Mouse (Mus musculus): ENCODE data around the gene Spn. TPM values are rescaled to one million over a fixed set of nuclear protein-coding genes. Genes with fewer than 3 reads are reported as not detected.

Gene Spn
- polyA plus RNA-seq, 2 experiments = 7.9 to 10.8 TPM

DNA sequence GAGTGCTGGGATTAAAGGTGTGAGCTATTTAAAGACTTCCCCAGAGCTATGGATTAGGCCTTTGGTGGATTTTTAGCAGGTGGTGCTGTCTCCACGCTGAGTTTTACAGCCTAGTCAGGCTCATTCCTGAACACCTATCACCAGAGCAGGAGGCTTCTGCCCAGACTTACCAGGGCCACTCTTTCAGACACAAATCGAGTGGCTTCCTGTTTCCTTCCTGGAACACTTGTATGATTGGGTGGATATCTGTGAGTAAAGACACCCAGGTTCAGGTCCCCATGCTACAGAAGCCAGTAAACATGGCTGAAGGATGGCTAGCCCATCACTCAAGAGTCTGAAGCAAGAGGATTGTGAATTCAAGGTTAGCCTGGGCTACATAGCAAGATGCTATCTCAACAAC is 54.6 kb downstream of the Spn start:
- H3K4me1 ChIP-seq (replicated peaks; ENCODE audit: control insufficient read depth in 2 of 2, insufficient read depth in 2 of 2, low read length in 1 of 2) = peaks cover 4 to 35% of the 10 kb centered on the region in 2 experiments; a peak in 3 of 4 replicates
- TF ChIP-seq CTCF (IDR thresholded peaks at IDR 0.05; ENCODE audit: low read depth) = no peak
- no peak for TF ChIP-seq EP300 (IDR thresholded peaks at IDR 0.05; ENCODE audit: low read depth)
- H3K36me3 ChIP-seq (replicated peaks; ENCODE audit: control insufficient read depth, insufficient read depth, low read depth) = no peaks in the 10 kb centered on the region
- 15% methylated on average over 2 of the region's 2 CpGs for WGBS (ENCODE audit: insufficient replicate concordance)
- no peak overlapping the region for H3K27ac ChIP-seq
- H3K9me3 ChIP-seq (ENCODE audit: control insufficient read depth, low read length) = no peaks in the 10 kb centered on the region
- no peak overlapping the region for H3K4me3 ChIP-seq (ENCODE audit: insufficient read depth in 1 of 2, low read depth in 2 of 2, low read length in 2 of 2)
- H3K9ac ChIP-seq (replicated peaks) = no peak overlapping the region; the same call in 1 of the 2 replicates
- H3K27me3 ChIP-seq (ENCODE audit: control insufficient read depth, insufficient read depth, low read length) = no peaks in the 10 kb centered on the region
- no peak overlapping the region for H3K4me2 ChIP-seq (ENCODE audit: low read depth)
- ATAC-seq (ENCODE audit: insufficient read depth) (no peak), DNase-seq (ENCODE audit: low read depth in 3 of 3, low spot score in 3 of 3) (no peak)

DNA sequence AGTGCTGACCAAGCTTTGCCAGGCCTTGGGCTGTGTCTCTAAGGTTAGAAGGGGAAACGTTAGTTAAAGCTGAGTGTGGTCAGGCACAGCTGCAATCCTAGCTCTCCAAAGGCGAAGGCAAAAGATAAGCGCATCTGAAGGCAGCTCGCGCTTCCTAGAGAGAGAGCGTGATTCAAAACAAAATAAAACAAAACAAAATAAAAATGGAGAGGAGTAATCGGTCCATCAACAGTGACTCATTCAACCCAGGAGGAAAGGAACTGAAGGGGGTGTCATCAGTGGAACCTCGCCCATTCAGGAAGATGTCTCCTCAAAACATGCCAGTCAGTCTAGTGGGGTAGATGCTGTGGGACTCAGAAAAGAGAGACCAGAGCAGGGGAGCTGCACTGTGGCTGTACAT is 55.4 kb downstream of the Spn start:
- Histone ChIP-seq H3K4me1 (replicated peaks; ENCODE audit: control insufficient read depth in 2 of 2, insufficient read depth in 2 of 2, low read length in 1 of 2) (peaks cover 1 to 30% of the 10 kb centered on the region in 2 experiments; a peak in 3 of 4 replicates), H3K27ac (no peak overlapping the region), H3K9me3 (ENCODE audit: control insufficient read depth, low read length) (no peaks in the 10 kb centered on the region), H3K4me2 (ENCODE audit: low read depth) (no peak overlapping the region), H3K36me3 (replicated peaks; ENCODE audit: control insufficient read depth, insufficient read depth, low read depth) (no peaks in the 10 kb centered on the region), H3K27me3 (ENCODE audit: control insufficient read depth, insufficient read depth, low read length) (no peaks in the 10 kb centered on the region), H3K4me3 (ENCODE audit: insufficient read depth in 1 of 2, low read depth in 2 of 2, low read length in 2 of 2) (no peak overlapping the region), H3K9ac (replicated peaks) (no peak overlapping the region)
- ATAC-seq (ENCODE audit: insufficient read depth) (no peak), DNase-seq (ENCODE audit: low read depth in 3 of 3, low spot score in 3 of 3) (no peak)
- no peak for TF ChIP-seq EP300 (IDR thresholded peaks at IDR 0.05; ENCODE audit: low read depth)
- TF ChIP-seq CTCF (IDR thresholded peaks at IDR 0.05; ENCODE audit: low read depth) = no peak
- WGBS (ENCODE audit: insufficient replicate concordance) = 40% methylated on average over 8 of the region's 8 CpGs

Other genes starting within 250 kb of the Spn start
- gene Tmem219, start 214.9 kb downstream of the Spn start, polyA plus RNA-seq (2012; rRNA removed) = 10.8 and 15.3 TPM in 2 replicates
- gene Tmem219, start 214.9 kb downstream of the Spn start, polyA plus RNA-seq (2014; fragmentation: Nextera tagmentation; extraction: Ambion mirVana) = 15.7 and 17.1 TPM in 2 replicates
- 4.0 and 4.3 TPM in 2 replicates for gene Kctd13, start 208.9 kb downstream of the Spn start, polyA plus RNA-seq (2012; rRNA removed)
- 3.0 and 4.8 TPM in 2 replicates for gene Kctd13, start 208.9 kb downstream of the Spn start, polyA plus RNA-seq (2014; fragmentation: Nextera tagmentation; extraction: Ambion mirVana)
- gene Asphd1, start 188.2 kb downstream of the Spn start, polyA plus RNA-seq (2012; rRNA removed) = 0.04 TPM in 1 of 2 replicates, not detected in the other
- not detected in 2 replicates for gene Asphd1, start 188.2 kb downstream of the Spn start, polyA plus RNA-seq (2014; fragmentation: Nextera tagmentation; extraction: Ambion mirVana)
- gene Sez6l2, start 187.3 kb downstream of the Spn start, polyA plus RNA-seq (2012; rRNA removed) = 0.19 and 0.40 TPM in 2 replicates
- not detected in 2 replicates for gene Sez6l2, start 187.3 kb downstream of the Spn start, polyA plus RNA-seq (2014; fragmentation: Nextera tagmentation; extraction: Ambion mirVana)
- gene Cdipt, start 161.9 kb downstream of the Spn start, polyA plus RNA-seq (2012; rRNA removed) = 36.4 and 45.9 TPM in 2 replicates
- gene Cdipt, start 161.9 kb downstream of the Spn start, polyA plus RNA-seq (2014; fragmentation: Nextera tagmentation; extraction: Ambion mirVana) = 32.6 and 34.3 TPM in 2 replicates
- gene Cdiptos, start 161.7 kb downstream of the Spn start, polyA plus RNA-seq (2012; rRNA removed) = 0.18 and 0.52 TPM in 2 replicates
- 0.20 and 0.64 TPM in 2 replicates for gene Cdiptos, start 161.7 kb downstream of the Spn start, polyA plus RNA-seq (2014; fragmentation: Nextera tagmentation; extraction: Ambion mirVana)
- gene Mvp, start 123.2 kb downstream of the Spn start, polyA plus RNA-seq (2012; rRNA removed) = 3.8 and 4.5 TPM in 2 replicates
- 5.5 and 5.6 TPM in 2 replicates for gene Mvp, start 123.2 kb downstream of the Spn start, polyA plus RNA-seq (2014; fragmentation: Nextera tagmentation; extraction: Ambion mirVana)
- gene Pagr1b, start 121.3 kb downstream of the Spn start, polyA plus RNA-seq (2012; rRNA removed) = 0.10 and 0.30 TPM in 2 replicates
- not detected in 2 replicates for gene Pagr1b, start 121.3 kb downstream of the Spn start, polyA plus RNA-seq (2014; fragmentation: Nextera tagmentation; extraction: Ambion mirVana)
- 8.0 and 15.2 TPM in 2 replicates for gene Pagr1a, start 120.5 kb downstream of the Spn start, polyA plus RNA-seq (2012; rRNA removed)
- 27.3 and 32.2 TPM in 2 replicates for gene Pagr1a, start 120.5 kb downstream of the Spn start, polyA plus RNA-seq (2014; fragmentation: Nextera tagmentation; extraction: Ambion mirVana)
- 7.5 and 15.7 TPM in 2 replicates for gene Gm42742, start 116.7 kb downstream of the Spn start, polyA plus RNA-seq (2012; rRNA removed)
- gene Gm42742, start 116.7 kb downstream of the Spn start, polyA plus RNA-seq (2014; fragmentation: Nextera tagmentation; extraction: Ambion mirVana) = 1.2 and 8.3 TPM in 2 replicates
- 0.08 and 0.55 TPM in 2 replicates for gene Prrt2, start 116.6 kb downstream of the Spn start, polyA plus RNA-seq (2012; rRNA removed)
- gene Prrt2, start 116.6 kb downstream of the Spn start, polyA plus RNA-seq (2014; fragmentation: Nextera tagmentation; extraction: Ambion mirVana) = 0.40 and 0.41 TPM in 2 replicates
- 91.4 and 97.5 TPM in 2 replicates for gene Maz, start 110.8 kb downstream of the Spn start, polyA plus RNA-seq (2012; rRNA removed)
- gene Maz, start 110.8 kb downstream of the Spn start, polyA plus RNA-seq (2014; fragmentation: Nextera tagmentation; extraction: Ambion mirVana) = 27.3 and 37.4 TPM in 2 replicates
- gene Kif22, start 95.4 kb downstream of the Spn start, polyA plus RNA-seq (2012; rRNA removed) = 43.8 and 60.1 TPM in 2 replicates
- gene Kif22, start 95.4 kb downstream of the Spn start, polyA plus RNA-seq (2014; fragmentation: Nextera tagmentation; extraction: Ambion mirVana) = 101 and 112 TPM in 2 replicates
- gene Zg16, start 50.5 kb downstream of the Spn start, polyA plus RNA-seq (2012; rRNA removed) = 0.08 and 0.11 TPM in 2 replicates
- not detected in 2 replicates for gene Zg16, start 50.5 kb downstream of the Spn start, polyA plus RNA-seq (2014; fragmentation: Nextera tagmentation; extraction: Ambion mirVana)
- gene AI467606, start 46.5 kb downstream of the Spn start, polyA plus RNA-seq (2012; rRNA removed) = 5.3 and 6.4 TPM in 2 replicates
- gene AI467606, start 46.5 kb downstream of the Spn start, polyA plus RNA-seq (2014; fragmentation: Nextera tagmentation; extraction: Ambion mirVana) = 7.6 and 8.5 TPM in 2 replicates
- 35.6 and 35.9 TPM in 2 replicates for gene Qprt, start 15.6 kb downstream of the Spn start, polyA plus RNA-seq (2012; rRNA removed)
- 48.6 and 49.2 TPM in 2 replicates for gene Qprt, start 15.6 kb downstream of the Spn start, polyA plus RNA-seq (2014; fragmentation: Nextera tagmentation; extraction: Ambion mirVana)
- gene Cd2bp2, start 58.2 kb upstream of the Spn start, polyA plus RNA-seq (2012; rRNA removed) = 17.6 and 27.6 TPM in 2 replicates
- 17.4 and 18.4 TPM in 2 replicates for gene Cd2bp2, start 58.2 kb upstream of the Spn start, polyA plus RNA-seq (2014; fragmentation: Nextera tagmentation; extraction: Ambion mirVana)
- gene Tbc1d10b, start 70.6 kb upstream of the Spn start, polyA plus RNA-seq (2012; rRNA removed) = 12.8 and 15.5 TPM in 2 replicates
- gene Tbc1d10b, start 70.6 kb upstream of the Spn start, polyA plus RNA-seq (2014; fragmentation: Nextera tagmentation; extraction: Ambion mirVana) = 10.9 and 13.2 TPM in 2 replicates
- 10.6 and 15.6 TPM in 2 replicates for gene Mylpf, start 71.1 kb upstream of the Spn start, polyA plus RNA-seq (2012; rRNA removed)
- 31.0 and 31.1 TPM in 2 replicates for gene Mylpf, start 71.1 kb upstream of the Spn start, polyA plus RNA-seq (2014; fragmentation: Nextera tagmentation; extraction: Ambion mirVana)
- 3.3 and 3.4 TPM in 2 replicates for gene Zfp553, start 95.2 kb upstream of the Spn start, polyA plus RNA-seq (2012; rRNA removed)
- 2.4 and 2.8 TPM in 2 replicates for gene Zfp553, start 95.2 kb upstream of the Spn start, polyA plus RNA-seq (2014; fragmentation: Nextera tagmentation; extraction: Ambion mirVana)
- gene Sept1, start 95.3 kb upstream of the Spn start, polyA plus RNA-seq (2012; rRNA removed) = 10.3 and 16.1 TPM in 2 replicates
- gene Sept1, start 95.3 kb upstream of the Spn start, polyA plus RNA-seq (2014; fragmentation: Nextera tagmentation; extraction: Ambion mirVana) = 7.0 TPM in 2 replicates
- 19.6 and 21.6 TPM in 2 replicates for gene Zfp771, start 106.5 kb upstream of the Spn start, polyA plus RNA-seq (2012; rRNA removed)
- 11.0 TPM in 2 replicates for gene Zfp771, start 106.5 kb upstream of the Spn start, polyA plus RNA-seq (2014; fragmentation: Nextera tagmentation; extraction: Ambion mirVana)
- gene Dctpp1, start 122.9 kb upstream of the Spn start, polyA plus RNA-seq (2012; rRNA removed) = 62.2 and 82.9 TPM in 2 replicates
- gene Dctpp1, start 122.9 kb upstream of the Spn start, polyA plus RNA-seq (2014; fragmentation: Nextera tagmentation; extraction: Ambion mirVana) = 104 and 117 TPM in 2 replicates
- gene Sephs2, start 136.2 kb upstream of the Spn start, polyA plus RNA-seq (2012; rRNA removed) = 35.0 and 44.9 TPM in 2 replicates
- gene Sephs2, start 136.2 kb upstream of the Spn start, polyA plus RNA-seq (2014; fragmentation: Nextera tagmentation; extraction: Ambion mirVana) = 143 and 155 TPM in 2 replicates
- 6.4 and 6.7 TPM in 2 replicates for gene Itgal, start 158.4 kb upstream of the Spn start, polyA plus RNA-seq (2012; rRNA removed)
- gene Itgal, start 158.4 kb upstream of the Spn start, polyA plus RNA-seq (2014; fragmentation: Nextera tagmentation; extraction: Ambion mirVana) = 4.0 and 4.8 TPM in 2 replicates
- 4.4 and 5.0 TPM in 2 replicates for gene Zfp768, start 207.8 kb upstream of the Spn start, polyA plus RNA-seq (2012; rRNA removed)
- 0.52 and 0.75 TPM in 2 replicates for gene Zfp768, start 207.8 kb upstream of the Spn start, polyA plus RNA-seq (2014; fragmentation: Nextera tagmentation; extraction: Ambion mirVana)
- gene Zfp747, start 238.2 kb upstream of the Spn start, polyA plus RNA-seq (2012; rRNA removed) = 1.2 and 1.9 TPM in 2 replicates
- gene Zfp747, start 238.2 kb upstream of the Spn start, polyA plus RNA-seq (2014; fragmentation: Nextera tagmentation; extraction: Ambion mirVana) = 1.2 and 1.8 TPM in 2 replicates
- gene 9130019O22Rik, start 249.3 kb upstream of the Spn start, polyA plus RNA-seq (2012; rRNA removed) = 0.69 and 0.71 TPM in 2 replicates
- gene 9130019O22Rik, start 249.3 kb upstream of the Spn start, polyA plus RNA-seq (2014; fragmentation: Nextera tagmentation; extraction: Ambion mirVana) = 1.0 and 1.2 TPM in 2 replicates